Mouse (Mus musculus) megakaryocyte, embryonic 14.5 days (primary cell): ENCODE results near the gene Aamp. TPM values are rescaled to one million over a fixed set of nuclear protein-coding genes. Genes with fewer than 3 reads are reported as not detected.

Source experiments
- H3K27me3 ChIP-seq: replicated peaks from 2 replicates; pipeline ENCODE3; 2012; ENCODE audit warnings: inconsistent platforms
- H3K36me3 ChIP-seq: replicated peaks from 2 replicates; pipeline ENCODE3; 2012; ENCODE audit warnings: low read length, inconsistent platforms, mixed read lengths
- H3K4me1 ChIP-seq: 2 replicates; pipeline ENCODE4 v1.6.1; 2012; ENCODE audit warnings: inconsistent platforms
- H3K4me3 ChIP-seq: replicated peaks from 2 replicates; pipeline ENCODE3; 2012; ENCODE audit warnings: moderate library complexity, mild to moderate bottlenecking, inconsistent platforms
- H3K9me3 ChIP-seq: 2 replicates; pipeline ENCODE4 v1.6.1; 2012; ENCODE audit warnings: inconsistent platforms
- FLI1 ChIP-seq: IDR thresholded peaks from 2 replicates; pipeline ENCODE4 v1.6.1; 2012; ENCODE audit warnings: low read length, inconsistent platforms, mixed read lengths
- GATA1 ChIP-seq: IDR thresholded peaks from 3 replicates; pipeline ENCODE4 v1.6.1; 2012; ENCODE audit warnings: mixed read lengths, low read length, inconsistent platforms, borderline replicate concordance
- polyA plus RNA-seq: library from polyadenylated mRNA; stranded (reverse); fragments of >175 nt; gene quantifications from 2 replicates; pipeline ENCODE4 v1.2.3, GENCODE M21; 2012; ENCODE audit warnings: low replicate concordance; ENCODE audit not compliant: insufficient read depth

The Aamp gene
- polyA plus RNA-seq, 1 experiment = 228 TPM

DNA sequence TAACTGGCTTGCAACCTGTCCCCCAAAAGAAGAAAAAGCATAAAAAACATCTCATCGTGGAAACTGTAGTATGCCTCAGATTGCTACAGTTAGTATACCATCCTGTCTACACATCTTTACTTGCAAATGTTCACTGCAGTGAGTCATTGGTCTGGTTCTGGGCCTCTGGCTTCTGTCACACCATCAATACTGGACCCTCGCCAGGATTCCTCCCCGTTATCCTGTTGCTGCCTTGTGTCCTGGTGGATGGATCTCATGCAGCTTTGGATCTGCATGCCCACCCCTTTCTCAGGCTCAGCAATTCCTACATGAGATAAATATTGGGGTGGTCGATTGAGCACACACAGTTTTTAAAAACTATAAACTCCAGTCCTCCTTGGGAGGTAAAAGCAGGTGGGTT is 12.9 kb downstream of the Aamp start:
- H3K9me3 ChIP-seq = no peaks in the 10 kb centered on the region

DNA sequence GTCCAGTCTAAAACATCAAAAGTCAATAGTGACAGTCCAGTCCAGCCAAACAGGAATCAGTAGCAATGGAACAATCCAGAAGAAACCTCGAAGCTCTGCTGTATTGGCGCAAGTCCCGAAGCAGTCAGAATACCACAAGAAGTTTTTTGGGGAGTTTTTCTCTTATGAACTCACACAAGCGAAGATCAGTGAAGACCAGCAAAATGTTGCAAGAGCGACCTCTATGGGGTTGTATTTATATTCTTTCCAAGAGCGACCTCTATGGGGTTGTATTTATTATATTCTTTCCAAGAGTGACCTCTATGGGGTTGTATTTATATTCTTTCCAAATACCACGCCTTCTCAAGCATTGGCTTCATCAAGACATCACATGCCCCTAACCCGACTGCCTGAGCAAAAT is 15.8 kb downstream of the Aamp start:
- Histone ChIP-seq H3K4me3 (no peak overlapping the region), H3K9me3 (no peaks in the 10 kb centered on the region), H3K4me1 (peaks cover 15% of the 10 kb centered on the region), H3K27me3 (peaks cover 3% of the 10 kb centered on the region), H3K36me3 (peaks cover 79% of the 10 kb centered on the region)
- TF ChIP-seq GATA1 = no peak
- TF ChIP-seq FLI1 = no peak

More for the DNA sequence above, 12.9 kb downstream of the Aamp start:
- H3K36me3 ChIP-seq = peaks cover 50% of the 10 kb centered on the region
- no peak for TF ChIP-seq GATA1
- TF ChIP-seq FLI1 = no peak
- H3K27me3 ChIP-seq = peaks cover 15% of the 10 kb centered on the region
- no peak overlapping the region for H3K4me3 ChIP-seq
- H3K4me1 ChIP-seq = peaks cover 36% of the 10 kb centered on the region

DNA sequence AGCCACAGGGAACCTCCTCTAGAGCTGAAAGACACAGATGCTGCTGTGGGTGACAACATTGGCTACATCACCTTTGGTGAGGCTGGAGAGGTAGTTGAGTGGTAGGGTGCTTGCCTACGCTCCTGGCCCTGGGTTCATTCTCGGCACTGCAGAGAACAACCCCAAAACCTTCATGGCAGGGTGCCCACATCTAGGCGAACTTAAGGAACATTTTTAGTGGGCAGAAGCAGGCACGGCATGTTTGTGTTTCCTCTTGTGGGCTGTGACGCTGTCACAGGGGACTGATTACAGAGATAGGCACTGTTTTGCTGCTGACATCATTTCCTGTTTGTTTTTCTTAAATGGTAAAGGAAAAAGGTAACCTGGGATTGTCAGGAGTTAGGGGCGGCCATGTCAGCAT is 22.0 kb downstream of the Aamp start:
- no peak for TF ChIP-seq FLI1
- TF ChIP-seq GATA1 = no peak
- no peaks in the 10 kb centered on the region for H3K9me3 ChIP-seq
- H3K4me1 ChIP-seq = peaks cover 53% of the 10 kb centered on the region
- peaks cover 96% of the 10 kb centered on the region for H3K36me3 ChIP-seq
- no peaks in the 10 kb centered on the region for H3K27me3 ChIP-seq
- no peak overlapping the region for H3K4me3 ChIP-seq

DNA sequence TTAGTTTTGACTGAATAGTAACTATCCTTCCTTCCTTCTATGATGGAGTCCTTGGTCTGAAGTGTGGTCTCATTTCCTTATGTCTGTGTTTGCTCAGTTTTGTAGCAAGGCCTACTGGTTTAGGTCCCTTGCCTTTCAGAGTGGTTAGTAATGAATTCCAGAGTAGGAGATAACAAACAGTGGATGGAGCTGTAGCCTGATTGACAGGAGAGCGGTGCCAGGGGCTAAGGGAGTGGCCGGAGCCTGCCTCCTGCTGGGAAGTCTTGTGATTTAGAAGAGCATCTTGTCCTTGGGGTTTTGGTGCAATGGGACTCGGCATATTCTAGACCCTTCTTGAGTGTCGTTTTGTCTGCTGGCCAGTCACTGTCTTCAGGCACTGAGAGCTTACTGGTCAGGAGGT is 27.8 kb downstream of the Aamp start:
- H3K4me1 ChIP-seq = peaks cover 70% of the 10 kb centered on the region
- H3K27me3 ChIP-seq = no peaks in the 10 kb centered on the region
- H3K36me3 ChIP-seq = peaks cover 94% of the 10 kb centered on the region
- H3K9me3 ChIP-seq = no peaks in the 10 kb centered on the region
- TF ChIP-seq FLI1 (no peak), GATA1 (no peak)
- H3K4me3 ChIP-seq = no peak overlapping the region

DNA sequence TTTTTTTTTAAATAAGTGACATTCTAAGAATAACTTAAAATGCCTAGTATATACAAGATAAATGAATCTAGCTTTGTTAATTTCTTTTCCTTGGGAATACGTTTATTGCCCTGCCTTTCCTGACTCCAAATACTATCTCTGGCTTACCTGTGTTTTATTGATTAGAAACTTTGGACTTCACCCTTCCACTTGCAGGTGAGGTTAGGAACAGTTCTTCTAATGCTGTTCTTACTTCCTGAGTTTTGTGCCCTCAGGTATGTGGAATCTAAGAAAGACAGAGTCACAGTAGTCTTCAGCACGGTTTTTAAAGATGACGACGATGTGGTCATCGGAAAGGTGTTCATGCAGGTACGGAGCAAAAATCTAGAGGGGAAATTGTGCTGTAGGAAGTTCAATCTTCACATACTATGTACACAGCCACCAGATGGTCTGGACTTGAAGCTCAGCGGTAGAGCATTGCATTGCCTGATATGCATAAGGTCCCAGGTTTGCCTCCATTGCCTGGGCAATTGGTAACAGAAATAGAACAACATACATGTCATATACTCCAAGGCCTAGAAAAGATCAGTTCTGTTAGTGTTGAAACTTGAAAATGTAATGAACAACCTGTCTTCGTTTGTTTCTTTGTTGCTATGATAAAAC is 28.7 kb downstream of the Aamp start:
- Histone ChIP-seq H3K4me1 (peaks cover 75% of the 10 kb centered on the region), H3K36me3 (peaks cover 95% of the 10 kb centered on the region), H3K9me3 (no peaks in the 10 kb centered on the region), H3K4me3 (no peak overlapping the region), H3K27me3 (no peaks in the 10 kb centered on the region)
- no peak for TF ChIP-seq FLI1

DNA sequence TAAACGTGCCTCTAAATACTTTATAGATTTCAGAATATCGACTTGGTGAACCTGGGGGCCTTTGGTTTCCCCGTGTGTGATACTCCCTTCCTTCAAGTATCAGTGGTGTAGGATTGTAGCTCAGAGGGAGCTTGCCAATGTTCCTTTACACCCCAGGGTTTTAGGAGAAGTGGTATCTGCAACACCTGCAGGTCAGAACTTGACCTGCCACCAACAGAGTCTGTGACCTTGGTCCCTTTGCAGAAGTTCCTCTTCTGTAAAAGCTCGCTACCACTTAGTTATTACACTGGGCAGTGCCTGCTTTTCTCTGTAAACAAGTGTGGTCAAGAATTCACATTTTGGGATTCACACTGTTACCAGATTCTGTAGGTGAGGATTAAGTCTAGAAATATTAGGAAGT is 34.4 kb downstream of the Aamp start:
- TF ChIP-seq GATA1 = no peak
- TF ChIP-seq FLI1 = no peak
- no peaks in the 10 kb centered on the region for H3K27me3 ChIP-seq
- H3K4me1 ChIP-seq = peaks cover 89% of the 10 kb centered on the region
- H3K9me3 ChIP-seq = no peaks in the 10 kb centered on the region
- H3K4me3 ChIP-seq = peak overlapping the region; percentile 33
- H3K36me3 ChIP-seq = peaks cover 94% of the 10 kb centered on the region

DNA sequence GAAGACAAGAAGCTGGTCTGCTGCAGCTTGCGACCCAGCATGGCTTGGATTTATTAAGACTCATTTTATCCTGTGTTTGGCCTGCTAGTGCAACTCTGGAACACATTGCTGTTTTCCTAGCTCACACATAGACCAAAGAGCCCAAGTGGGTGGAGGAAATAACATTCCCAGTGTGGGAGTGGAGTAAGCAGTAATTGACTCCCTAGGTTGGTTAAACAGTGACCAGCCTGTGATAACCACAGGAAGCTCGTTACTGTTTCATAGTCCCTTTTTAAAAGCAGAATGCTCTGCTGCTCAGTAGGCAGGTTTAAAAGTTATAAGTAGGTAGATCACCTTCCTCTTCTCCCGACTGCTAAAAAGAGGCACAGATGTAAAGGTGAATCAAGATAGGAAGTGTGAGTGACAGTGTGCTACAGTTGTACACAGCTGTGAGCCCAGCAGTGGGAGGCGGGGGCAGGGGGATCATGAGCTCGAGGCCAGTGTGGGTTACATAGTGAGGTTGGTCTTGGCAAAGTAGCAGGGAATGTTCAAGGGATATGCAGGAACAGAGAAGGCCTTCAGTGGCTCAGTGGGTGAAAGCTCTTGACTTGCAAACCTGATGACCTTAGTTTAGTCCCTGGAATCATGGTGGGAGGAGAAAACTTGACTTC is 35.1 kb downstream of the Aamp start:
- Histone ChIP-seq H3K9me3 (no peaks in the 10 kb centered on the region), H3K36me3 (peaks cover 93% of the 10 kb centered on the region), H3K4me3 (peak overlapping the region; percentile 89), H3K4me1 (peaks cover 92% of the 10 kb centered on the region), H3K27me3 (no peaks in the 10 kb centered on the region)
- no peak for TF ChIP-seq GATA1
- no peak for TF ChIP-seq FLI1

DNA sequence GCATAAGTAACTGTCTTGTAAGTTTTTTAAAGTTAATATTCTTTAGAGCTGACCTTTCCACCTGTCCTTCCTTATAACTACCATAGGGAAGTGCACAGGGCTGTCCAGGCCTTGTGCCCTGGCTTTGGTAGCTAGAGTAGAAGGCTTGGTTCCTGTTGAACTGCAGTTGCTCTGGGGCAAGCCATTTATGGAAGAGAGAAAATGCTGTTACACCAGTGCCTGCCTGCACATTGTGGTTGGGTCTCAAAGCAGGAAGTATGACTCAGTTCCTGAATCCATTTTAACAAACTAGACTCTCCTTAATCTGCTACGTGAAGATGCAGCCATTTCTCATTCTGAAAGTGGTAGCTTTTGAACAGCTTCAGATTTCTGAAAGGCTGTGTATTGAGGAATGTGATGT is 35.7 kb downstream of the Aamp start:
- TF ChIP-seq GATA1 (no peak), FLI1 (no peak; the same call in 1 of the 2 replicates)
- H3K9me3 ChIP-seq = no peaks in the 10 kb centered on the region
- peaks cover 92% of the 10 kb centered on the region for H3K36me3 ChIP-seq
- peaks cover 94% of the 10 kb centered on the region for H3K4me1 ChIP-seq
- H3K27me3 ChIP-seq = no peaks in the 10 kb centered on the region
- peak overlapping the region; percentile 89 for H3K4me3 ChIP-seq

DNA sequence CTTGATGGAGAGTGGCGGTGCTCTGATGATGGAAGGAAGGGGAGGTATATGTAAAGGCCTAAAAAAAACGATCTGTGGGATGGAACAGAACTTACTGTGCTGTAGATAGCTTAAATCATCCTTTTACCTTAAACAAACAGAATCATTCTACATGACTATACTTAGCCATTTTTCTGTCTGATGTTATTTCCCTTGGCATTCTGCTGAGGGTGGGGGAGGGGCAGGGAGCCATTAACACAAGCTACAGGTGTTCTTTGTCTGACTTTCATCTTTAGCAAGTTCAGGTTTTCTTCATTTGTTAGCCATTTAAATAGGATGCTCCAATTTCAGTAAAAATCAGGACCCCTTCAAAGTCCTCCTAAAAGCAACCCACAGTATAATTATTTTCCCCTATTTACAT is 39.0 kb downstream of the Aamp start:
- no peaks in the 10 kb centered on the region for H3K9me3 ChIP-seq
- peaks cover 86% of the 10 kb centered on the region for H3K36me3 ChIP-seq
- H3K4me3 ChIP-seq = peak overlapping the region; percentile 1
- H3K27me3 ChIP-seq = no peaks in the 10 kb centered on the region
- H3K4me1 ChIP-seq = peaks cover 95% of the 10 kb centered on the region
- TF ChIP-seq GATA1 = no peak
- TF ChIP-seq FLI1 = no peak

DNA sequence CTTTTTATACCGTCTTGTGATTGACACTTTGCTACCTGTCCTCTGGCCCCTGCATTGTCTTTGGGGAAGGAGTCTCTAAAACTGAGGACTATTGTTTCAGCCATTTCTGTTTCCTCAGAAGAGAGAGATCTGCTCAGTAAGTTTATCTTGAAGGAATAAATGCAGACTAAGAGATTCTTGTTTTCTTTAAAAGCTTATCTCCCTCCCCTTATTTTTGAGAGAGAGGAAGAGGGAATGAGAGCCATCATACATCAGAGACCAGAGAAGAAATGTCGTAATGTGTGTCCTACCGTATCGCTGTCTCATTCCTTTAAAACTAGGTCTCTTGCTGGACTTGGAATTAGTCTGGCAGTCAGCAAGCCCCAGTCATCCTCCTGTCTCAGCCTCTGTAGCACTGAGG is 43.7 kb downstream of the Aamp start:
- peaks cover 73% of the 10 kb centered on the region for H3K4me1 ChIP-seq
- no peaks in the 10 kb centered on the region for H3K9me3 ChIP-seq
- H3K36me3 ChIP-seq = peaks cover 64% of the 10 kb centered on the region
- peak overlapping the region; percentile 100 for H3K4me3 ChIP-seq
- TF ChIP-seq FLI1 = no peak
- no peak for TF ChIP-seq GATA1
- H3K27me3 ChIP-seq = no peaks in the 10 kb centered on the region
